Mouse (Mus musculus) forebrain, postnatal 0 days (tissue): Measurements from ENCODE around the gene Ngfr. TPM values are rescaled to one million over a fixed set of nuclear protein-coding genes. Genes with fewer than 3 reads are reported as not detected.

Experiments
- ATAC-seq: fragments of 200-750 bp; cut with Nextera tagmentation; 2 replicates; pipeline ENCODE4 v1.8.0; 2017; ENCODE audit warnings: mild to moderate bottlenecking, moderate library complexity
- DNase-seq: peaks from one replicate; pipeline ENCODE4 v3.0.0-alpha.2; 2015
- H3K27ac ChIP-seq: fragments of 300-500 bp; sonication (generic); 2 replicates; pipeline ENCODE4 v1.5.1; 2014; ENCODE audit warnings: low read depth, mild to moderate bottlenecking, antibody characterized with exemption, low read length, moderate library complexity, mixed read lengths
- H3K27me3 ChIP-seq: fragments of 300-500 bp; sonication (generic); 2 replicates; pipeline ENCODE4 v1.6.1; 2014; ENCODE audit warnings: mild to moderate bottlenecking, low read length, mixed read lengths; ENCODE audit not compliant: insufficient read depth
- H3K36me3 ChIP-seq: fragments of 300-500 bp; sonication (generic); 2 replicates; pipeline ENCODE4 v1.6.1; 2014; ENCODE audit warnings: mild to moderate bottlenecking, moderate library complexity; ENCODE audit not compliant: insufficient read depth
- H3K4me1 ChIP-seq: fragments of 300-500 bp; sonication (generic); 2 replicates; pipeline ENCODE4 v1.6.1; 2014; ENCODE audit warnings: antibody characterized with exemption; ENCODE audit not compliant: insufficient read depth
- H3K4me2 ChIP-seq: fragments of 300-500 bp; sonication (generic); 2 replicates; pipeline ENCODE4 v1.6.1; 2014; ENCODE audit warnings: low read depth, mild to moderate bottlenecking, moderate library complexity
- H3K4me3 ChIP-seq: fragments of 300-500 bp; sonication (generic); 2 replicates; pipeline ENCODE4 v1.5.1; 2014; ENCODE audit warnings: low read depth, low read length, mixed read lengths
- H3K9ac ChIP-seq: fragments of 300-500 bp; sonication (generic); 2 replicates; pipeline ENCODE4 v1.6.1; 2014; ENCODE audit warnings: mild to moderate bottlenecking
- H3K9me3 ChIP-seq: fragments of 300-500 bp; sonication (generic); 2 replicates; pipeline ENCODE4 v1.6.1; 2016; ENCODE audit warnings: low read length
- CTCF ChIP-seq: sonication (generic); IDR thresholded peaks from 2 replicates; pipeline ENCODE4 v1.5.1; 2016; ENCODE audit warnings: antibody characterized with exemption, control low read depth, low read depth
- WGBS: fragments of 180-500 bp; shearing (Covaris S2); extraction: QIAGEN DNeasy Blood & Tissue Kit; methylation state at CpG from one replicate; pipeline ENCODE4 v1.1.7; 2014; 5-methylcytosine and 5-hydroxymethylcytosine counted together
- polyA plus RNA-seq: library from polyadenylated mRNA; unstranded; fragments of >200 nt; fragmentation: Nextera tagmentation; extraction: Ambion mirVana; gene quantifications from 2 replicates; pipeline ENCODE4 v1.2.1, GENCODE M21; 2015
- total RNA-seq: library from RNA; depleted of rRNA; stranded (reverse); fragments of >200 nt; gene quantifications from 2 replicates; pipeline ENCODE4 v1.2.3, GENCODE M21; 2014

Ngfr gene
- total and polyA plus RNA-seq, 2 experiments from 2014 or later = 6.0 to 8.2 TPM

GRCm38 (mm10) chr11:95595438-95596149, 8.1 kb upstream of the Ngfr start:
- DNase-seq (no peak), ATAC-seq (peak; percentile 32; the same call in 1 of the 2 replicates)
- H3K9me3 ChIP-seq = no peaks in the 10 kb centered on the region
- H3K9ac ChIP-seq = no peak overlapping the region
- no peak overlapping the region for H3K4me2 ChIP-seq
- H3K4me3 ChIP-seq = no peak overlapping the region
- no peak overlapping the region for H3K27ac ChIP-seq
- H3K36me3 ChIP-seq = no peaks in the 10 kb centered on the region
- 31% methylated on average over 10 of the region's 10 CpGs for WGBS
- no peak for TF ChIP-seq CTCF
- H3K4me1 ChIP-seq = peaks cover 7% of the 10 kb centered on the region; the same call in 1 of the 2 replicates
- peaks cover 3% of the 10 kb centered on the region; the same call in 1 of the 2 replicates for H3K27me3 ChIP-seq

GRCm38 (mm10) chr11:95594686-95595212, 7.2 kb upstream of the Ngfr start:
- Histone ChIP-seq H3K4me3 (no peak overlapping the region), H3K9me3 (no peaks in the 10 kb centered on the region), H3K36me3 (no peaks in the 10 kb centered on the region), H3K4me1 (peaks cover 7% of the 10 kb centered on the region; the same call in 1 of the 2 replicates), H3K9ac (no peak overlapping the region), H3K4me2 (no peak overlapping the region), H3K27me3 (peaks cover 3% of the 10 kb centered on the region; the same call in 1 of the 2 replicates), H3K27ac (no peak overlapping the region)
- no peak for TF ChIP-seq CTCF
- WGBS = 28% methylated on average over 13 of the region's 13 CpGs
- DNase-seq (no peak), ATAC-seq (no peak)

- ATAC-seq = no peak
- Histone ChIP-seq H3K4me2 (no peak overlapping the region), H3K9ac (no peak overlapping the region), H3K27me3 (peaks cover 3% of the 10 kb centered on the region; the same call in 1 of the 2 replicates), H3K4me1 (peaks cover 7% of the 10 kb centered on the region; the same call in 1 of the 2 replicates), H3K9me3 (no peaks in the 10 kb centered on the region), H3K4me3 (no peak overlapping the region), H3K27ac (no peak overlapping the region), H3K36me3 (no peaks in the 10 kb centered on the region)
- 57% methylated on average over 5 of the region's 5 CpGs for WGBS
- DNase-seq = no peak
- no peak for TF ChIP-seq CTCF
Observed at GRCm38 (mm10) chr11:95593501-95593900, 6.0 kb upstream of the Ngfr start.

- H3K4me3 ChIP-seq = no peak overlapping the region
- no peak overlapping the region for H3K27ac ChIP-seq
- no peaks in the 10 kb centered on the region for H3K9me3 ChIP-seq
- H3K4me2 ChIP-seq = no peak overlapping the region
- H3K9ac ChIP-seq = no peak overlapping the region
- peaks cover 6% of the 10 kb centered on the region; the same call in 1 of the 2 replicates for H3K4me1 ChIP-seq
- no peaks in the 10 kb centered on the region for H3K36me3 ChIP-seq
- TF ChIP-seq CTCF = no peak
- no peak for ATAC-seq
- 83% methylated on average over 1 of the region's 1 CpGs for WGBS
- H3K27me3 ChIP-seq = peaks cover 6% of the 10 kb centered on the region
- DNase-seq = no peak
Observed at GRCm38 (mm10) chr11:95592691-95593090, 5.2 kb upstream of the Ngfr start.

- no peak overlapping the region for H3K4me2 ChIP-seq
- WGBS = 39% methylated on average over 5 of the region's 5 CpGs
- no peak for ATAC-seq
Observed at GRCm38 (mm10) chr11:95589195-95589594, 1.7 kb upstream of the Ngfr start.

GRCm38 (mm10) chr11:95586751-95587422, 648 bp downstream of the Ngfr start:
- H3K27me3 ChIP-seq = peaks cover 47% of the 10 kb centered on the region
- DNase-seq = no peak
- WGBS = under 1% methylated on average over 27 of the region's 27 CpGs

More at GRCm38 (mm10) chr11:95589195-95589594, 1.7 kb upstream of the Ngfr start:
- H3K36me3 ChIP-seq = no peaks in the 10 kb centered on the region
- DNase-seq = no peak
- H3K27ac ChIP-seq = no peak overlapping the region
- peaks cover 19% of the 10 kb centered on the region; the same call in 1 of the 2 replicates for H3K4me1 ChIP-seq
- no peak overlapping the region for H3K9ac ChIP-seq
- TF ChIP-seq CTCF = no peak
- H3K27me3 ChIP-seq = peaks cover 25% of the 10 kb centered on the region
- H3K4me3 ChIP-seq = no peak overlapping the region
- no peaks in the 10 kb centered on the region for H3K9me3 ChIP-seq

More at GRCm38 (mm10) chr11:95586751-95587422, 648 bp downstream of the Ngfr start:
- H3K4me1 ChIP-seq = peaks cover 19% of the 10 kb centered on the region; the same call in 1 of the 2 replicates
- H3K4me2 ChIP-seq = peak overlapping the region; percentile 83
- H3K4me3 ChIP-seq = peak overlapping the region; percentile 45
- TF ChIP-seq CTCF = no peak
- peak overlapping the region; percentile 44 for H3K9ac ChIP-seq
- H3K9me3 ChIP-seq = no peaks in the 10 kb centered on the region
- 0 out of 2 replicates have a peak, but pooled peaks have one; percentile 25 for ATAC-seq
- H3K36me3 ChIP-seq = no peaks in the 10 kb centered on the region
- H3K27ac ChIP-seq = no peak overlapping the region
